Mouse (Mus musculus) gastrocnemius, postnatal 14 days (tissue): ENCODE data around the gene Jph4. TPM values are rescaled to one million over a fixed set of nuclear protein-coding genes. Genes with fewer than 3 reads are reported as not detected.

ENCODE experiments used
- DNase-seq: peaks from one replicate; pipeline ENCODE4 v3.0.0; 2021; ENCODE audit warnings: mixed read lengths
- intact Hi-C: fragments of 180-260 bp; cut with DNase I; formaldehyde crosslinking; loops from one replicate; pipeline ENCODE4 v1.15.1; 2025; ENCODE audit warnings: low total_unique reads
- total RNA-seq, 2 experiments: library from RNA; stranded (reverse); gene quantifications; 2 replicates each; pipeline ENCODE4 v1.2.3; 2021

Jph4 gene
- total RNA-seq, 2 experiments from 2014 or later, result 0.42 to 0.62 TPM

DNA sequence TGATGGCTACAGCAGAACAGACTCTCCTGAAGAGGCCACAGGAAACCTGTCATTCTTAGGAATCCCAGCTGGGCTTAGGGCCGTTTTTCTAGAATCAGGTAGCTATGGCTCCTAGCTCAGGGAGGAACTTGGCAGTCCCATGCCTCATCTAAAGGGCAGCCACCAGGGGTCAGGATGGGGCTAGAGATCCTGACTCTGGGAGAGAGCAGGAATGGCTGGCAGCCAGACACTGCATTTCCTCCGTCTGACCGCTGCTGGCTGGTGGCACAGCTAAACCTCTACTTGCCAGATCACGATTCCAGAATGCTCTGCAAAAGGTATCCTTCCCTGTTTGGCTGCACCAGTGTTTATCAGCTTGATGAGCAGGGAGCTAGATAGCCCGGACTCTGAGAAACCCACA lies 5.2 kb upstream of the Jph4 start:
- DNase-seq, result peak; percentile 87
- intact Hi-C loops, result loop anchor here (10.0 kb wide), 1 partner anchor 313 kb away; no protein-coding TSS in a partner anchor

DNA sequence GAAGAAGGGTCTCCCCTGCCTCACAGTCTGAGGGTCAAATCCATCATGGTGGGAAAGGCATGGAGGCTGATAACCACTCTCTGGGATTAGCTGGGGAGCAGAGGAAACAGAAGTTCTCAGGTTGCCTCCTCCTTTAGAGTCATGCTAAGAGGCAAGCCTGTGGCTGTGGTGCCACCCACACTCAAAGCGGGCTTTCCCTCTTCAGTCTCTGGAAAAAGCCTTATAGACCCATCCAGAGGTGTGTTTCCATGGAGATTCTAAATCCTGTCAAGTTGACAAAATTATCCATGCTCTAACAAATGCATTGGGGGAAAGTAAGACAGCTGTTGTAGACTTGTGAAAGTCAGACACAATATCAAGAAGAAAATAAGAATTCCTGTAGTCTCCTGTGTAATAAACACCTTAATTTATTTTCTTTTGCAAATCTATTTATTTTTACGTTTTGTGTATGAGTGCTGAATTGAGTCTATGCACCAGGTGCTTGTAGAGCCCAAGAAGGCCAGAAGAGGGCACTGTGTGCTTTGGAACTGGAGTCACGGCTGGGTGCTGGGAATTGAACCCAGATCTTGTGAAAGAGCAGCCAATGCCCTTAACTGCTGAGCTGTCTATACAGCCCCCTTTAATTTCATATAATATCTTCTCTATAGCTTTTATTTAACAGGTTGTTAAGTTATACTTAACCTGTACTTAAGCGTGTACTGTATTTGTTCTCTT lies 2.8 kb upstream of the Jph4 start:
- no peak for DNase-seq
- intact Hi-C loops, result loop anchor here (10.0 kb wide), 1 partner anchor 315 kb away; no protein-coding TSS in a partner anchor

- intact Hi-C loops, result no loop called here
- peak; percentile 71 for DNase-seq
Measured at GRCm38 (mm10) chr14:55118852-55119251, 2.1 kb upstream of the Jph4 start.

DNA sequence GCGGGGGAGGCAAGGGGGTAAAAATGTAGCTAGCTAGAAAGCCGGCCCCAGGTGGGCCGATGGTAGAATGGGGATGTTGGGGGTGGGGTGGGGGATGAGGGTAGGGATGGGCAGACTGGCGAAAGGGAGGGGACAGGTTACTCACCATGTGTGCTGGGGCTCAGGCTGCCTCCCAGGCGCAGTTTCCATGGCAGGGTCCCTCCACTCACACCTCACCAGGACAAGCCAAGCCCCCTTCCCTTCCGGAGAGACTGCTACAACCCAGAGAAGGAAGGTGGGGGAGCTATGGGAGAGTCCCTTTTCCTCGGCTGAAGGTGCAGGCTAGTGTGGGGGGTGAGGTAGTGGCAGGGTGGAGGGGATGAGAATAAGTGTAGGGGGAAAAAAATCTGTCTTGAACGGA lies 889 bp downstream of the Jph4 start:
- intact Hi-C loops, result no loop called here
- no peak for DNase-seq

DNA sequence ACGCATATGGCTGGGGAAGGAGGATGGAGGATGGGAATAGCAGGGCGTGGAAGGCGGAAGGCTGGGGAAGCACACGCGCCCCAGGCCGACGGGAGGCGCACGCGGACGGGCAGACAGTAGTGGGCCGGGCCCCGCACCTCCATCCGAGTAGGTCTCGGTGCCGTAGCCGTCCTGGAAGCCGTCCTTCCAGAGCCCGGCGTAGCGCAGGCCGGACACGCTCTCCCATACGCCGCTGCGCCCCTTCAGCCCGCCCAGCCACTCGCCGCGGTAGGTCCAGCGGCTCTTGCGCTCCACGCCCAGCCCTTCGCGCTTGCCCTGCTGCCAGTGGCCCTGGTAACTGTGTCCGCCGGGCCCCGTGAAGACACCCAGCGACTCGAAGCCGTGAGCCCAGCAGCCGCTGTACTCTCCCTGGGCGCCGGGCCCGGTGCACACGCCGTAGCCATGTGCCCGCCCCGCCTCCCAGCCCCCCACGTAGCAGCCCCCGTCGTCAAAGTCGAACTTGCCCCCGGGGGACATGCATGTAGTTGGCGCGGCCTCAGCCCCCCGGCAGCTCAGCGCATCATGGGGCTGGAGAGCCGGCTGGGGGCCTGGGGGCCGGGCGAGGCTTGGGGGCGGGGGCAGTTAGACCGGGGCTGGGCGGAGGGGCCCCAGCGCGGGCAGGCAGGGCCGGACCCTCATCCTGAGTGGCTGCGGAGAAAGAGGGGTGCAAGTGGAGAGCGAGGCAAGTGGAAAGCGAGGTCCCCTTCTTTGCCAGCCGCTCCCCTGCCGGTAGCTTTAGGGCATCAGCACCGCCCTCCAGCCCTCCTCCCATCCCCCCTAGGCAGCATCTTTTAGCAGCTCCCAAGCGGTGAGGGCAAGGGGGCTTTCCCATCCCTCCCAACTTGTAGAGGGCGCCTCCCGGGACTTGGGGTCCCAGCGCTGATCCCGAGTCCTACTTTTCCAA lies 1.7 kb downstream of the Jph4 start:
- peak; percentile 67 for DNase-seq
- intact Hi-C loops, result no loop called here

DNA sequence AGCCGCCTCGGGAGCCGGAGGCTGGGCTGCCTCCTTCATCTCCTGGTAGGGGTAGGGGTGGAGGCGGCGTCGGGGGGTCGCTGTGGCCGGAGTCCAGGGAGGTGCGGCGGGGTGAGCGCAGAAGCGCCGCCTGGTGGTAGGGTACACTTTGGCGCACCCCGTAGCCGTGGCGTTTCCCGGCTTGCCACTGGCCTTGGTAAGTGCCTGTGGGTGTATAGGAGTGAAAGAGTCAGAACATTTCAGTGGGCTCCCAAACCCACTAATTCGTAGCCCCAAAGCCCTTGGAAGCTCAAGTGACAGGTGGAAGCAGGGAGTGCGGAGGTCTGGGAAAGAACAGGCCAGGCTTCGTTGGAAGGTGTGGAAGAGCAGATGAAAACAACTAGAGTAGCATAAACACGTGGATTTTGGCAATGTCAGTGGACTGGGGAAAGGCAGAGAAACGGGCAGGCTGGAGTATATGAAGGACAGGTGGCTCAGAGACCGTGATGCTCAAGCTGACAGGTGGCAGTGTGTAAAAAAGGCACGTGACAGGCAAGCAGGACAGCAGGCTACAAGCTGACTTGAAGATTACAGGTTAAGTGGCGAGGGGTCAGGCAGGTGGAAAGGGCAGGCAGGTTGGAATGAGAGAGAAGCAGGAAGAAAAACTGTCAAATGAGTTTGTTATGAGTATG lies 2.6 kb downstream of the Jph4 start:
- no peak for DNase-seq
- intact Hi-C loops, result no loop called here

- no peak for DNase-seq
- intact Hi-C loops, result no loop called here
Measured at GRCm38 (mm10) chr14:55113351-55113974, 3.3 kb downstream of the Jph4 start.

GRCm38 (mm10) chr14:55111720-55112119 lies 5.0 kb downstream of the Jph4 start:
- DNase-seq, result no peak
- intact Hi-C loops, result no loop called here

DNA sequence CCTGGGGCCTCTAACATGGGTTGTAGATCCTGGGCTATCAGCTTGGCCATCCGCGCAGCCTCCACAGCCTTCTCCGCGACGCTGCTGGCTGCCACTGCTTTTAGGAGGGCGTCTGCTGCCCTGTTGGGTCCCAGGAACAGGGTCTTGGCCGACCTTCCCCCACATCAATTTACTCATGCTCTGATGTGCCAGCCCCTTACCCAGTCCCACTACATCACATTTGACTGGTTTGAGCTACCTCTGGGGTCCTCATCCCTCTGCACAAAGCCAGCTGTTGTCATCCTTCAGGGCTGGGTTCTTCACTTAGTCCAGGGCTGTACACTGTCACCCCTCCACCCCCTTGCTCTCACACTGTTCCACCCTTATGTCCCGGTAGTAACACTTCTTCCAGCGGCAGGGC lies 6.7 kb downstream of the Jph4 start:
- no peak for DNase-seq
- intact Hi-C loops, result no loop called here

DNA sequence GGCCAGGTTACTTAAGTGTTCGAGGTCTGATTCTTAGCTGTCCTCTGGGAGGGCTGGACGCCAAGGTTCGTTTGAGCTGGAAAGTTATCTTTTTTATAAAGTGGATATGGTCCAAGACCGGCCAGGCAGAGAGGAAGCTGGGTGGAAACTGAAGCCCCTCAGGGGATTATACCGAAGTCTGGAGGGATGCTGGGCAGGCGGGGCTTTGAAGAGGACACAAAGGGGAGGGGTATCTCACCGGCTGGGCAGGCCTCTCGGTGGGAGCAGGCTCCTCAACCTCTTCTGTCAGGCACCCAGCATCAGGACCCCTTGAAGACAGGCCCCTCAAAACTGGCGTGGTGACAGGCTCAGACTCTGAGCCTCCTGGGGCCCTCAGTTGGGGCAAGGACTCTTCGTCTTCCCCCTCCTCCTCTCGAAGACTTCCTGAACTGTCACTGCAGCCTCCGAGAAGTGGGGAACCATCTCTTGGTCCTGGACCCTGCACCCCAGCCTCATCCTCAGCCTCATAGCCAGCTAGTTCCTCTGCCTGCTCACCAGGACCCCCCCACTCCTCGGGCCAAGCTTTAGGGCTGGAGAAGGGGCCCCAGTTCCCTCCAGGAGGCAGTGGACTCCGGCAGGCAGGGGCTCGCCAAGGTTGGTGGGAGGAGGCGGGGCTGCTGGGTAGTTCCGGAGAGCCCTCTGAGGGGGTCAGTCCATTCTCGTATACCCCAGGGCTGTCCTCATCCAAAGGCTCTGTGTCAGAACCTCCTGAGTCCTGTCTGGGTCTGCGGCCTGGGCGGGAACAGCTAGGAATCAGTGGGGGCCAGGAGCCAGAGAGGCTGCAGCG lies 7.5 kb downstream of the Jph4 start:
- intact Hi-C loops, result no loop called here
- no peak for DNase-seq

GRCm38 (mm10) chr14:55108202-55108870 lies 8.4 kb downstream of the Jph4 start:
- intact Hi-C loops, result no loop called here
- DNase-seq, result no peak

DNA sequence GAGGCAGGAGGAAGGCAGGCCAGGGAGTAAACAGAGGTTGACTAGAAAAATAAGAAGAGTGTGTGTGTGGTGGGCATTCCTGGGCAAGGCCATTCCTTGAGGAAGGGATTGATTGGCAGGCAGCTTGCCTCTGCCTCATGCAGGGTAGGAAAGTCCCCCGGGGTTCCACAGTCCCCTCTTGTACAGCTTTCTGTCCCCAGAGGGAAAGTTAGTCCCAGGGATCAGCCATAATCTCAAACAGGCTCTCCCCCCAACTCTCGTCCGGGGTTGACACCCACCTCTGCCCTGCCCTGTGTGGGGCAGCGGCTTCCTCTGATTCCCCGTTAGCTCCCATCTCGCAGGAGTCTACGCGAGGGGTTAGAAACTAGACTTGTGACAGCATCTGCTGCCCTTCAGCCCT lies 9.7 kb downstream of the Jph4 start:
- intact Hi-C loops, result no loop called here

DNA sequence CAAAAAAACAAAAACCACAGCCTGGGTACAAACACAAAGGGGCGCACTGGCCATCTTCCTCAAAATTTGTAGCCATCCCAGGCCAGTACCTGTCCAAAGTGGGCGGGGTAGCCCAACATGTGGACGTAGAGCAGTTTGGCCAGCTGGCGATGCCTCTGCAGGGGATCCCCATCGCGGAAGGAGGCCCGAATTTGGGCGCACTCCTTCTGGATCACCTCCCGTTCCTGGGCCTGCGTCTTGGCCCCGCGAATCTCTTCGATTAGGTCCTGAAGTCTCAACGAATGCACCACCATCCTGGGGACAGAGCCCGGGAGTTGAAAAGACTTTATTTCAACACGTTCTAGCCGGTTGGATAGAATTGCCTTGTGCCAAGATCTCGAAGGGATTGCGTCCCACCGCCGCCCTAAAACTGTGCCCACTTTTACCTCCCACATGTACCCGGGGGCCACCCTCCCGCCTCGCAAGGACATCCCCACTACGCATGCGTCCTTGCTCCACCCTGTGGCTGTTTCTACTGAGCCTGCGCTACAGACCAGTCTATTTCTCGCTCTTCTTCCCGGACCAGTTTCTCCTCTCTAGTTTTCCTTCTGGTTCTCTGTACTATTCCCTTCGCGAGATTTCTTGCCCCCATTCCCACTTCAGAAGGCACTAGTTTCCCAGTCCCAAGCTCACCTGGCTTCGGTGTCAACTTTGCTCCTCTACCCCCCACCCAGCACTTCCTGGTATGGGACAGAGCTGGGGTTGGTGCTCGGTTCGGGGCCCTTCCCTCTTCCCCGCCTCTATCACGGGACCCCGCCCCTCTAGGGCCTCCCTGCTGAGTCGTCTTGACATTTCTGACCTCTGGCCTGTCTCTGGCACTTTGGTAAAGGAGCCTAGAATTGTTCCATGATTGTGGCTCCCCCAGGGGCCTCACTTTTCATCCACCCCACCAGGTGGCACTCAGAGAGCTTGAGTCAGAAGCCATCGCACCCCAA lies 10.6 kb downstream of the Jph4 start, which contains the start of gene Ap1g2:
Ap1g2 (minus strand) TSS at position 758 of the 974 bp plus-strand sequence.
- peak; percentile 82 for DNase-seq
- intact Hi-C loops, result no loop called here

More for the DNA sequence above, 9.7 kb downstream of the Jph4 start:
- DNase-seq, result no peak

DNA sequence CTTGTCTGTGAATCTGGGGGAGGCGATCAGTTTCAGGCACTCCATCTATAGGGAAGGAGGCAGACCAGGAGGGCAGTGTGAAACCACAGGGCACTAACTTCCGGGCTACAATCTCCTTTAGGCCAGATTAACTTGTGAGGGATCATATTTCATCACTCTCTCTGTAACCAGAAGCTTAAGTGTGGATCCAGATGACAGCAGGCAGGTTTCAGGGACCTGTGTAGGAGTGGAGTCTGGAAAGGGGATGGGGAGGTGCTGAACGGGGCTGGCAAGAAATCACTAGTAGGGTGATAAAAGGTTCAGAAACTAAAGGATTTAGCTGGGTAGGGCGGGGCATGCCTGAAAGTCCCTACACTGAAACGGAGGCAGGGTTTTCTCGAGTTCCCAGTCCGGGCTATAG lies 11.3 kb downstream of the Jph4 start:
- intact Hi-C loops, result no loop called here

GRCm38 (mm10) chr14:55104365-55104764 lies 12.4 kb downstream of the Jph4 start:
- DNase-seq, result no peak
- intact Hi-C loops, result loop anchor here (5.0 kb wide), 1 partner anchor 77 kb away; no protein-coding TSS in a partner anchor

More for the DNA sequence above, 11.3 kb downstream of the Jph4 start:
- no peak for DNase-seq

DNA sequence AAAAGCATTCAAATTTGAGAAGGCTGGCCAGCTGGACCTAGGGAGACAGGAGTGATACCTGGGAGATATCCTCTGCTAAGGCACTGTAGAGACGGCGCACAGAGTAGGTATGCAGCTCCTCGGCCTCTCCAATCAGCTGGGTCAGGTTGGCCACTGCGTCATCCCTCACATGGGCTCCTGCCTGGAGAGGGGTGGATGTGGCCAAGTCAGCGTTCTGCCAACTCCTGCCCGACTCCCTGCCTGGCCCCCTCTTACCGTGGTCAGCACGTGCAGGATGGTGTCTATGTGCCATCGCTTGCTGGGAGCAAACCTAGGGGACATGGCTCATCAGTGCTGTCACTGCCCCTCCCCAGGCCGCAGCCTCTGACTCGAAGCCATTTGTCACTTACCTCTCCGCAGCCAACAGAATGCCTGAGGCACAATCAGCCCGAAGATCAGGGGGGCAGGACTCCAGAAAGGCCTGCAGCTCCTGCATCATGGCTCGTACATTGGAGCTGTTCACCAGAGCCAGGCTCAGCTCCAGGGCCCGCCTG lies 14.4 kb downstream of the Jph4 start:
- intact Hi-C loops, result loop anchor here (5.0 kb wide), 1 partner anchor 75 kb away; no protein-coding TSS in a partner anchor
- no peak for DNase-seq

DNA sequence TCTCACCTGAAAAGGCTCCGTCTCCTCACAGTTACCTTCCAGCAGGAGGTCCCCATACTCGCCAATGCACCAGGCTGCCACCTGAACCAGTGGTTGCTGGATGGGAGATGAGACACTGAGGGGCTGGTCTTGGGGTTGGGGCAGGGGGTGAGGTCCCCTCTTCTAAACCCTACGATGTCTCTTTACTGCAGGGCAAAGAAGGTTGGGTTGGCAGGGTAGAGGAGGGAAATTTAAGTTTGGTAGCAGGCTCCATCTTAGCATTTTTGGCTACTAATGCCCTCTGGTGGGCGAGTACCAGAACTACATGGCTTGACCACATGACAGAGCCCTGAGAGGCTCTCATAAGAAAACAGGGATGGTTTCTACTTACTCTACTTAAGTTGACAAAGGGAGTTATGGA lies 15.1 kb downstream of the Jph4 start:
- peak; percentile 39 for DNase-seq
- intact Hi-C loops, result loop anchor here (5.0 kb wide), 1 partner anchor 74 kb away; no protein-coding TSS in a partner anchor
